Mouse (Mus musculus) forebrain, embryonic 10.5 days (tissue): Measurements from ENCODE around the gene St6galnac3. TPM values are rescaled to one million over a fixed set of nuclear protein-coding genes. Genes with fewer than 3 reads are reported as not detected.

Experiments
- DNase-seq: peaks from one replicate; pipeline ENCODE4 v3.0.0-alpha.2; 2017; ENCODE audit warnings: low spot score; ENCODE audit errors: extremely low spot score
- H3K27ac ChIP-seq: fragments of 300-500 bp; sonication (generic); 2 replicates; pipeline ENCODE4 v1.5.1; 2016; ENCODE audit warnings: mild to moderate bottlenecking
- H3K27me3 ChIP-seq: fragments of 300-500 bp; sonication (generic); 2 replicates; pipeline ENCODE4 v1.6.1; 2016; ENCODE audit warnings: mild to moderate bottlenecking; ENCODE audit not compliant: poor library complexity, severe bottlenecking
- H3K36me3 ChIP-seq: fragments of 300-500 bp; sonication (generic); replicated peaks from 2 replicates; pipeline ENCODE4 v1.6.1; 2016; ENCODE audit warnings: mild to moderate bottlenecking, moderate library complexity
- H3K4me1 ChIP-seq: fragments of 300-500 bp; sonication (generic); 2 replicates; pipeline ENCODE4 v1.6.1; 2016
- H3K4me3 ChIP-seq: fragments of 300-500 bp; sonication (generic); 2 replicates; pipeline ENCODE4 v1.5.1; 2016; ENCODE audit warnings: mild to moderate bottlenecking, moderate library complexity
- H3K9me3 ChIP-seq: fragments of 300-500 bp; sonication (generic); 2 replicates; pipeline ENCODE4 v1.6.1; 2016; ENCODE audit warnings: mild to moderate bottlenecking, moderate library complexity
- WGBS: fragments of 180-500 bp; shearing (Covaris S2); methylation state at CpG from one replicate; pipeline ENCODE4 v1.1.7; 2016; 5-methylcytosine and 5-hydroxymethylcytosine counted together
- polyA plus RNA-seq: library from polyadenylated mRNA; unstranded; fragments of >200 nt; fragmentation: Nextera tagmentation; extraction: Ambion mirVana; gene quantifications from 2 replicates; pipeline ENCODE4 v1.2.1, GENCODE M21; 2016

St6galnac3 gene
- polyA plus RNA-seq, 1 experiment from 2014 or later, result 40.0 TPM

DNA sequence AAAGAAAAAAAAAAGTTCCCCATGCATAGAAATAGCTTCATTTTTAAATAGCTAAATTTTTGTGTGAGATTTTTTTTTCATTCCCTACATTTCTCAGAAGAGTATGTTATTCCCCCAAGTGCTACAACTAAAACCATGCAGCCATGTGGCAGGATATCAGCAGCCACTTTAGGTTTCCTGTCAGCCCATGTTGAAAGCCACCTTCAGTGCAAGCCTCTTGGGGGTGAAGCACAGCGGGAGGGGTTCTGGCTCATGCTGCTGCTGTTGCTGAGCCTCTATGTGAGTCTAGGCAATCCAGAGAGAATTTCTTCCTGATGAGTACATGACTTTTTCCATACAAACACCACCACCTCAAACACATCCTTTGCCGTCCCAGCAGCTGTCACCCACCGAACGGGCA is 483.8 kb downstream of the St6galnac3 start:
- Histone ChIP-seq H3K4me3 (no peak overlapping the region), H3K4me1 (peaks cover 28% of the 10 kb centered on the region), H3K27ac (no peak overlapping the region), H3K36me3 (no peaks in the 10 kb centered on the region), H3K9me3 (no peaks in the 10 kb centered on the region), H3K27me3 (no peaks in the 10 kb centered on the region)
- WGBS, result 84% methylated on average over 4 of the region's 4 CpGs
- no peak for DNase-seq

DNA sequence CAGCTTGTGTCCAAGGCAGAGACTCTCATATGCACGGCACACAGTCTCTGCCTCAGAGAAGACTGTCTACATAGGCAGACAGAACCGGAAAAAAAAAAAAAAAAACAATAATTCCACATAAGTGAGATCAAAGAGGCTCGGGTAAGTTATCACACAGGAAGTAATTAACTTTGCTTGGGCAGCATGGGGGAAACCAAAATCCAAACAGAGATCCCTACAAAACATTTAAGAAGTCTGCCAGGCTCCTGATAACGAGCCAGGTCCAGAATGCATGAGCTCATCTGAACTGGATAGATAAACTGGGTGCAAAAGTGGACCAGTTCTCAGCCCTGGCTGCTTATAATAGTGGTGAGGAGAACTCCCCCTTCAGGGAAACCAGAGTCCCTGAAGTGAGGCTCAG is 484.6 kb downstream of the St6galnac3 start:
- no peak overlapping the region for H3K4me3 ChIP-seq
- H3K36me3 ChIP-seq, result no peaks in the 10 kb centered on the region
- H3K27me3 ChIP-seq, result no peaks in the 10 kb centered on the region
- peaks cover 24% of the 10 kb centered on the region for H3K4me1 ChIP-seq
- no peak for DNase-seq
- WGBS, result 62% methylated on average over 4 of the region's 4 CpGs
- H3K27ac ChIP-seq, result no peak overlapping the region
- H3K9me3 ChIP-seq, result no peaks in the 10 kb centered on the region

- H3K4me3 ChIP-seq, result no peak overlapping the region
- no peaks in the 10 kb centered on the region for H3K27me3 ChIP-seq
- H3K27ac ChIP-seq, result no peak overlapping the region
- DNase-seq, result no peak
- no peaks in the 10 kb centered on the region for H3K36me3 ChIP-seq
- H3K4me1 ChIP-seq, result peaks cover 30% of the 10 kb centered on the region
- WGBS, result 88% methylated on average over 10 of the region's 10 CpGs
- no peaks in the 10 kb centered on the region for H3K9me3 ChIP-seq
These were observed 486.6 kb downstream of the St6galnac3 start for GRCm38 (mm10) chr3:153238381-153238780.

- Histone ChIP-seq H3K36me3 (no peaks in the 10 kb centered on the region), H3K4me3 (no peak overlapping the region), H3K27me3 (no peaks in the 10 kb centered on the region), H3K9me3 (no peaks in the 10 kb centered on the region), H3K27ac (no peak overlapping the region), H3K4me1 (peaks cover 11% of the 10 kb centered on the region; the same call in 1 of the 2 replicates)
- WGBS, result 93% methylated on average over 9 of the region's 9 CpGs
- DNase-seq, result no peak
These were observed 488.7 kb downstream of the St6galnac3 start for GRCm38 (mm10) chr3:153236262-153236661.

DNA sequence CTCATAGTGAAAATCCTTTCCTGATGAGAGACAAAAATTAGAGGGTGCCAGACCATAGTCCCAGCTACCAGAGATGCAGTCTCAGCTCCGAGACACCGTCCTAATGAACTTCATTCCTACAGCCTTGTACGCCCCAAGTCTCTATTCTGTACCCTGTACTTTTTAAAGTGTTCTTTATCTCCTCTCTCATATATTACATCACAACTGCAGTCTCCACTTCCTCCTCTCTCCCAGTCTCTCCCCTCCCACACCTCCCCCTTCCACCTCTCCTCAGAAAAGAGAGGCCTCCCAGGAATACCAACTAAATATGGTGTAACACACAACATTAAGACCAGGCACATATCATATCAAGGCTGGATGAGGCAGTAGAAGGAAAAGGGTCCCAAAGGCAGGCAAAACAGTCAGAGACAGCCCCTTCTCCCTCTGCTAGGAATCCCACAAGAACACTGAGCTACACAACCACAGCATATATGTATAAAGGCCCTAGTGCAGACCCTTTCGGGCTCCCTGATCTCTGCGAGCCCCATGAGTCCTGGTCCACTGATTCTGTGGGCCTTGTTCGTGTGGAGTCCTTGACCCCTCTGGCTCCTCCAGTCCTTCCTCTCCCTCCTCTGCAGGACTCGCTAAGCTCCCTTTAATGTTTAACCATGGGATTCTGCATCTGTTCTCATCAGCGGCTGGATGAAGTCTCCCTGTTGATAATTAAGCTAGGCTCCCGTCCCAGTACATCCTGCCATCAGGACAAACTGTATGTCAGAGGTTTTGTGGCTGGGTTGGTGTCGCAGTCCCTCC is 502.2 kb downstream of the St6galnac3 start:
- no peaks in the 10 kb centered on the region for H3K9me3 ChIP-seq
- WGBS, result 88% methylated on average over 10 of the region's 10 CpGs
- no peak for DNase-seq

GRCm38 (mm10) chr3:153219391-153219790 is 505.6 kb downstream of the St6galnac3 start:
- Histone ChIP-seq H3K27me3 (no peaks in the 10 kb centered on the region), H3K9me3 (peaks cover 9% of the 10 kb centered on the region; the same call in 1 of the 2 replicates), H3K27ac (no peak overlapping the region), H3K36me3 (no peaks in the 10 kb centered on the region; the same call in 1 of the 2 replicates), H3K4me3 (no peak overlapping the region), H3K4me1 (no peaks in the 10 kb centered on the region)
- WGBS, result 97% methylated on average over 2 of the region's 2 CpGs
- DNase-seq, result no peak

More for the DNA sequence above, 502.2 kb downstream of the St6galnac3 start:
- Histone ChIP-seq H3K27me3 (no peaks in the 10 kb centered on the region), H3K4me3 (no peak overlapping the region), H3K27ac (no peak overlapping the region), H3K36me3 (no peaks in the 10 kb centered on the region), H3K4me1 (0 out of 2 replicates have a peak, but pooled peaks cover 3% of the 10 kb centered on the region)

DNA sequence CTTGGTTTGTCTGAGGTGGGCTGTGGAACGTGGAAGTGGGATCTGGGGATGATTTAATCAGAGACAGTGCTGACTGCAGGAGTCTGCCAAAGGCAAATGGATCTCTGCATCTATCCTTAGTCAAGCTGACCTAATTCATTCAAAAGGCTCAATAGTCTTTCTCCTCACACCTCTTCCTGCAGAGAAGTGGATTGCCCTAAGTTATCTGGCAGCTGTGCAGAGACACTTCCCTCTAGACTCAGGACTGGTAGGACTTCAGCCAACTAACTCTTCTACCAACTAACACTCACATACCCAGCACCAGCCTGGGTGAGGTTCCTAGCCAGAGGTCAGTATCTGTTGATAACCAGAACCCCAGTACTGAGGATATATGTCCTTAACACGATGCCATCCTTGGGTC is 516.8 kb downstream of the St6galnac3 start:
- H3K4me1 ChIP-seq, result no peaks in the 10 kb centered on the region
- H3K4me3 ChIP-seq, result no peak overlapping the region
- no peaks in the 10 kb centered on the region for H3K9me3 ChIP-seq
- no peak for DNase-seq
- no peak overlapping the region for H3K27ac ChIP-seq
- H3K36me3 ChIP-seq, result no peaks in the 10 kb centered on the region
- no peaks in the 10 kb centered on the region for H3K27me3 ChIP-seq
- 75% methylated on average over 2 of the region's 2 CpGs for WGBS

- Histone ChIP-seq H3K4me3 (no peak overlapping the region), H3K27me3 (no peaks in the 10 kb centered on the region), H3K4me1 (no peaks in the 10 kb centered on the region), H3K9me3 (no peaks in the 10 kb centered on the region), H3K36me3 (no peaks in the 10 kb centered on the region), H3K27ac (no peak overlapping the region)
- WGBS, result 90% methylated on average over 5 of the region's 5 CpGs
- DNase-seq, result no peak
These were observed 520.9 kb downstream of the St6galnac3 start for GRCm38 (mm10) chr3:153204046-153204445.

DNA sequence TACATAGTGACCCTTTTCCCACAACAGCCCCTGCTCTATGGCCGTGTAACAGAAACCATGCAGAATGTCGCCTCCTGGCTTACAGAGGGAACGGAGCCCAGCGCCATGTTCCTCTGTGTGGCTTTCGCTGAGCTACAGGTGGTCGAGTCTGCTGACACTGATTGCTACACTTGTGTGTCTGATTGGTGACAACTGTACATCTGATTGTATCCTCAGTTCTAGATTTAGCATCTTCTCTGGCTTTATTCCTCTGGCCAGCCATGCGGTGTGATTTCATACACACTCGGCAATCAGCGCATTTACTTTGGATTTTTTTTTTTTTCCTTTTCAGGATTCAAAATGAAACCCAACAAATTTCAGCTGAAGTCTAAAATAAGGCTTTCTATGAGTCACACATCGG is 523.1 kb downstream of the St6galnac3 start:
- Histone ChIP-seq H3K27ac (no peak overlapping the region), H3K9me3 (no peaks in the 10 kb centered on the region), H3K27me3 (no peaks in the 10 kb centered on the region), H3K36me3 (no peaks in the 10 kb centered on the region), H3K4me3 (no peak overlapping the region), H3K4me1 (0 out of 2 replicates have a peak, but pooled peaks cover 4% of the 10 kb centered on the region)
- WGBS, result 92% methylated on average over 10 of the region's 10 CpGs
- no peak for DNase-seq

GRCm38 (mm10) chr3:153200801-153201200 is 524.2 kb downstream of the St6galnac3 start:
- DNase-seq, result no peak
- Histone ChIP-seq H3K4me1 (0 out of 2 replicates have a peak, but pooled peaks cover 4% of the 10 kb centered on the region), H3K27ac (no peak overlapping the region), H3K4me3 (no peak overlapping the region), H3K36me3 (no peaks in the 10 kb centered on the region), H3K9me3 (no peaks in the 10 kb centered on the region), H3K27me3 (no peaks in the 10 kb centered on the region)
- 93% methylated on average over 12 of the region's 12 CpGs for WGBS

- no peak overlapping the region for H3K27ac ChIP-seq
- DNase-seq, result no peak
- H3K4me1 ChIP-seq, result 0 out of 2 replicates have a peak, but pooled peaks cover 4% of the 10 kb centered on the region
- H3K27me3 ChIP-seq, result no peaks in the 10 kb centered on the region
- no peak overlapping the region for H3K4me3 ChIP-seq
- no peaks in the 10 kb centered on the region for H3K36me3 ChIP-seq
- 93% methylated on average over 11 of the region's 11 CpGs for WGBS
- no peaks in the 10 kb centered on the region for H3K9me3 ChIP-seq
These were observed 524.9 kb downstream of the St6galnac3 start for GRCm38 (mm10) chr3:153200076-153200475.

DNA sequence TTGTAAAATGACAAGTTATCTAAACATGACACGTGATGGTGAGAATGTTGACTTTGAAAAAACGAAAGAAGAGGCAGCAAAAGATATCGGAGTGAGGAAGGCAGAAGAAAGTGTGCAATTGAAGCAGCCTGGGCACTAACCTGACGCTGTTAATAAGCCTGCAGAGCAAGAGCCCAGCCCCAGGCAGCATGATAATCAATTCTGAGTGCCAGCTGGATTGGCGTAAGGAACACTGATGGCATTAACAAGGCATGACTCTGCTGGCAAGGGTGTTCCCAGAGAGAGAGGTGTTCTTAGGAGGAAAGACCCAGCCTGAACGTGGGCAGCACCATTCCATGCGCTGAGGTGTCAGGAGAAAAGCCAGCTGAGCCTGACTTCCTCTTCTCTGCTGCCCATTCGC is 525.7 kb downstream of the St6galnac3 start:
- WGBS, result 90% methylated on average over 8 of the region's 8 CpGs
- no peak overlapping the region for H3K4me3 ChIP-seq
- no peaks in the 10 kb centered on the region for H3K27me3 ChIP-seq
- 0 out of 2 replicates have a peak, but pooled peaks cover 4% of the 10 kb centered on the region for H3K4me1 ChIP-seq
- no peaks in the 10 kb centered on the region for H3K9me3 ChIP-seq
- H3K36me3 ChIP-seq, result no peaks in the 10 kb centered on the region
- no peak for DNase-seq
- H3K27ac ChIP-seq, result no peak overlapping the region

DNA sequence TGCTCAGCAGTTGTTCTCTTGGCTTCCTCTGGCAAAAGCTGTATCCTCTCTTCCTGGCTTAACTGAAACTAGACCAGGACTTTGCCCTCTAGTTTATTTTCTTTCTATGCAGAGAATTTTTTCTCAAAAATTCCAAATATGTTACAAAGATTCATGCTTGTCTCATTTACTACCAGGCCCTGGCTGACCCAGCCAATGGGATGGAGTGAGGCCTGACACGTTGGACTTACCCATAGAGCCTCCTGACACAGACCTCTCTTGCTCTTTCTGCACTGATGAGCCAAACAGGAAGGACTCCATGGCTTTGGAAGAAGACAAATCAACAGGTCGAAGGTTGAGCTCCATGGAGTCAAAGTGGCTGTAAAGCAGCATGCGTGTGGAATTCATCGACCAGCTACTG is 526.5 kb downstream of the St6galnac3 start:
- H3K27me3 ChIP-seq, result no peaks in the 10 kb centered on the region
- no peak for DNase-seq
- 89% methylated on average over 4 of the region's 4 CpGs for WGBS
- H3K4me3 ChIP-seq, result no peak overlapping the region
- no peaks in the 10 kb centered on the region for H3K9me3 ChIP-seq
- 0 out of 2 replicates have a peak, but pooled peaks cover 4% of the 10 kb centered on the region for H3K4me1 ChIP-seq
- H3K27ac ChIP-seq, result no peak overlapping the region
- H3K36me3 ChIP-seq, result no peaks in the 10 kb centered on the region
